In genomic region chr14:39109566-39109965, GRCm38 (mm10) we compare ENCODE assay signal across 12 mouse cellular contexts.
DNase-seq lines count a peak whose midpoint lies in the region.
"Had no signal": no experiment of that assay in that cellular context is flagged by ENCODE, and none has a peak within 500 bp of the region (broad histone marks: within the 10 kb centered on the region; RNA-seq: fewer than 3 reads in every experiment).

No protein-coding gene starts in this region.

- peak; percentile 81 for DNase-seq in brain, adult 2 months (ENCODE audit: low read depth, low spot score)
- peak; percentile 20 for DNase-seq in cerebellum, adult 11 months
- DNase-seq in cerebellum, adult 8-10 months, result peak; percentile 34
- peak; percentile 6 to 65 for DNase-seq in cerebellum, postnatal 14 days
- DNase-seq in adrenal gland, adult (ENCODE audit: inconsistent age in 2 of 2, low spot score in 1 of 2), result no peak
- DNase-seq in frontal cortex, adult 2 months (ENCODE audit: extremely low spot score in 1 of 2, low spot score in 1 of 2), result no peak
- DNase-seq in urinary bladder, postnatal 36 days (ENCODE audit: low spot score in 2 of 2), result no peak
- DNase-seq: adrenal gland, postnatal 10 days; forebrain, postnatal 0 days; gastrocnemius, adult 2 months; gastrocnemius, postnatal 25 days; kidney, adult 2 months had no signal

Comparison
In these comparisons a context has a peak if more than half of its experiments do, and no peak if none do; other contexts are left out.
1. DNase-seq: peak in brain, adult 2 months (single experiment), cerebellum, adult 11 months (single experiment), cerebellum, adult 8-10 months (single experiment) and cerebellum, postnatal 14 days (2 of 2); none in adrenal gland, adult (0 of 2), frontal cortex, adult 2 months (0 of 2) and urinary bladder, postnatal 36 days (0 of 2).